Mouse (Mus musculus) adrenal gland, adult 2 months (tissue): ENCODE measurements around the gene Rab1b. TPM values are rescaled to one million over a fixed set of nuclear protein-coding genes. Genes with fewer than 3 reads are reported as not detected.

Source experiments
- DNase-seq: peaks from one replicate; pipeline ENCODE4 v3.0.0; 2021
- polyA plus RNA-seq: library from polyadenylated mRNA; depleted of rRNA; stranded (reverse); fragments of >200 nt; gene quantifications from 2 replicates; pipeline ENCODE4 v1.2.3, GENCODE M21; 2012
- total RNA-seq, 2 experiments: library from RNA; stranded (reverse); gene quantifications; 2 replicates each; pipeline ENCODE4 v1.2.3; 2021

Gene Rab1b
- total and polyA plus RNA-seq, 3 experiments: 166 to 337 (median 194) TPM

DNA sequence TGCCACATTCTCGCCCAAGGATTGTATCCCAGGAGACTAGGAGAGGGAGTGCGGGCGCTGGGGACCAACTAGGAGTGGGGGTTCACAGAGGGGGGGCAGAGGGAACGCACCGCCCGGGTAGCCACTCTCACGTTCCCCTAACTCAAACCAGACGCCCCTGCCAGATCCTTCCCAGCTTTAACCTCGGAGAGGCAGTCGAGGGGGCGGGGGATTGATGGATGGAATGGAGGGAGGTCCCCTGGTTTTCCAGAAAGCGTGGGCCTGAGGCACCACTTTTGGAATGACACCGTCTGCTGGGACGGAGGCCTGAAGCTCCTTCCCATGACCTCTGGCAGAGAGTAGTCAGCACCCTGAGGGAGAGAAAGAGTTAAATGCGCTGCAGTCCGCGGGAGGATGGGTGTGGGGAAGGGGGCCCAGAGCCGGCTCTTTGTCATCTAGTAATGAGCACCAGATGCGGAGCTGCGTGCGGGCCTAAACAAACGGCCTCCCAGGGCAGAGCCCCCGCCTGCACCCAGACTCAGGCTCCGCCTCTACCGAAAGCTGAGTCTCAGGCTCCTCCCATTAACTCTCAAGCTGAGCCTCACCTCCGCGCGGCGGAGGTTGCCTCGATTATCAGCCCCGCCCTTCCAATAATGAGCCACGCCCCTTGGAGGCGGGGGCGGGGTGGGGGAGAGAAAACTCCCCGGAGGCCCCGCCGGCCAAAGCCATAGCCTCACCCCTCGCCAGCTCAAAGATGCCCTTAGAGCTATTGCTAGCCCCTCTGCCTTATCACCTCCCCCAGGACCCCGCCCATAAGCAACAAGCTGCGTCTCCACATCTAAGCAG is 35.1 kb downstream of the Rab1b start:
- peak; percentile 86 for DNase-seq

GRCm38 (mm10) chr19:5071077-5071476 is 35.8 kb downstream of the Rab1b start:
- no peak for DNase-seq

DNA sequence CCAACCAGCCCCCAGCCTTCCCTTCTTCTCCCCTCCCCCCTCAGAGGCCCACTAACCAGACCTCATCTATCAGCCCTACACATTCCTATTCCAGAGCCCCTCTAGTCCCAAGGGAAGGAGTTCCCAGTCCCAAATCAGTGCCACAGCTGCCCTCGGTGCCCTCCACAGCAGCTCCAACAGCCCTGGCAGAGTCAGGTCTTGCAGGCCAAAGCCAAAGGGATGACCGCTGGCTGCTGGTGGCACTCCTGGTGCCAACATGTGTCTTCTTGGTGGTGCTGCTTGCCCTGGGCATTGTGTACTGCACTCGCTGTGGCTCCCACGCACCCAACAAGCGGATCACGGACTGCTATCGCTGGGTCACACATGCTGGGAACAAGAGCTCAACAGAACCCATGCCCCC is 36.9 kb downstream of the Rab1b start:
- DNase-seq: no peak

DNA sequence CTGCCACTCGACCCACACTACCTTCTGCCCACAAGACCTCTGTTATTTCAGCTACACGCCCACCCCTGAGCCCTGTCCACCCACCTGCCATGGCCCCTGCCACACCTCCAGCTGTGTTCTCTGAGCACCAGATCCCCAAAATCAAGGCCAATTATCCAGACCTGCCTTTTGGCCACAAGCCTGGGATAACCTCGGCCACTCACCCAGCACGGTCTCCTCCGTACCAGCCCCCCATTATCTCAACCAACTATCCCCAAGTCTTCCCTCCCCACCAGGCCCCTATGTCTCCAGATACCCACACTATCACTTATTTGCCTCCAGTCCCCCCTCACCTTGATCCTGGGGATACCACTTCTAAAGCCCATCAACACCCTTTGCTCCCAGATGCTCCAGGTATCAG is 37.4 kb downstream of the Rab1b start:
- no peak for DNase-seq

DNA sequence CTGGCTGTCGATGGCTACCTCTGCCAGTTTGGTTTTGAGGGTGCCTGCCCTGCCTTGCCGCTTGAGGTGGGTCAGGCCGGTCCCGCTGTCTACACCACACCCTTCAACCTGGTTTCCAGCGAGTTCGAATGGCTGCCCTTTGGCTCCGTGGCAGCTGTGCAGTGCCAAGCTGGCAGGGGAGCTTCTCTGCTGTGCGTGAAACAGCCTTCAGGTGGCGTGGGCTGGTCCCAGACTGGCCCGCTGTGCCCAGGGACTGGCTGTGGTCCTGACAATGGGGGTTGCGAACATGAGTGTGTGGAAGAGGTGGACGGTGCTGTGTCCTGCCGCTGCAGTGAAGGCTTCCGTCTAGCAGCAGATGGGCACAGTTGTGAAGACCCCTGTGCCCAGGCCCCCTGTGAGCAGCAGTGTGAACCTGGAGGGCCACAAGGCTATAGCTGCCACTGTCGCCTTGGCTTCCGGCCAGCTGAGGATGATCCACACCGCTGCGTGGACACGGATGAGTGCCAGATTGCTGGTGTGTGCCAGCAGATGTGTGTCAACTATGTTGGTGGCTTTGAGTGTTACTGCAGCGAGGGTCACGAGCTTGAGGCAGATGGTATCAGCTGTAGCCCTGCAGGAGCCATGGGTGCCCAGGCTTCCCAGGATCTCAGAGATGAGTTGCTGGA is 38.2 kb downstream of the Rab1b start:
- no peak for DNase-seq

- DNase-seq: peak; percentile 71
These were observed 38.9 kb downstream of the Rab1b start, which contains the start of gene Cd248 for GRCm38 (mm10) chr19:5067867-5068569. Gene Cd248 (plus strand): TSS chr19:5068078.

GRCm38 (mm10) chr19:5067040-5067799 is 39.7 kb downstream of the Rab1b start:
- no peak for DNase-seq

DNA sequence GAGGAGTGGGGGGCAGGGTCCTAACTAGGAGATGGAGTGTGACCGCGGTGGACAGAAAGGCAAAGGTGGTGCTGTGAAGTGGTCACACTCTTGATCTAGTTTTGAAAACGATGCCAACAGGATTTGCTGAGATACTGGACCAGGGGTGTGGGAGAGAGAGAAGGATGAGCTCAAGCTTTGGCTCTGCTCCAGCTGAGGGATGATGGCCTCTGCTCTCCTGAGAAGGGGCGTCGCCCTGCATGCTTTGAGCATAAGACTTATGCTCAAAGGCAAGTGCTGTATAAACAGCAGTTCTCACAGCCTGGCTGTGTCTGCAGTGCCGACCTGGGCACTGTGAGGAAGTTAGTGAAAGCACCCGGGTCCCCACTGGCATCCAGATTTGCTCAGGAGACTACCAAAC is 41.8 kb downstream of the Rab1b start:
- DNase-seq: no peak

GRCm38 (mm10) chr19:5062446-5062845 is 44.4 kb downstream of the Rab1b start:
- DNase-seq: no peak

DNA sequence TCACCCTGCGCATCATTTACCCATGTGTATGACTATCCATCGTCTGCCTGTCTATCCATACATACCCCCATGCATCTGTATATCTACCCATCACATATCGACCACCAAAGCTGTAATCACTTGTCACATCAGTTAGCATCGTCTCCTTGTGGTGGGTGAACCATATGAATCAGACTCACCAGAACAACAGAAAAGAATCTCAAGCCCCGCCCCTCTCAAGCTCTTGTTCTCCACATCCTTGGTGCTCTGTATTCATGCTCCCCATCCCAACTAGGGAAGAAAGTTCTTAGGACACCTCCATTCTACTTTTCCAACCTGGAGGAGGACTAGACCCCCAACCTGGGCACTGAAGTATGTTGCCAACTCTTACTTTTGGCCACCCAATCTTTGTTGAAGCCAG is 44.8 kb downstream of the Rab1b start:
- no peak for DNase-seq

- DNase-seq: no peak
These were observed 46.2 kb downstream of the Rab1b start for GRCm38 (mm10) chr19:5060365-5061330.

GRCm38 (mm10) chr19:5058801-5059771 is 47.8 kb downstream of the Rab1b start:
- DNase-seq: no peak

GRCm38 (mm10) chr19:5057876-5058775 is 48.7 kb downstream of the Rab1b start:
- DNase-seq: no peak

DNA sequence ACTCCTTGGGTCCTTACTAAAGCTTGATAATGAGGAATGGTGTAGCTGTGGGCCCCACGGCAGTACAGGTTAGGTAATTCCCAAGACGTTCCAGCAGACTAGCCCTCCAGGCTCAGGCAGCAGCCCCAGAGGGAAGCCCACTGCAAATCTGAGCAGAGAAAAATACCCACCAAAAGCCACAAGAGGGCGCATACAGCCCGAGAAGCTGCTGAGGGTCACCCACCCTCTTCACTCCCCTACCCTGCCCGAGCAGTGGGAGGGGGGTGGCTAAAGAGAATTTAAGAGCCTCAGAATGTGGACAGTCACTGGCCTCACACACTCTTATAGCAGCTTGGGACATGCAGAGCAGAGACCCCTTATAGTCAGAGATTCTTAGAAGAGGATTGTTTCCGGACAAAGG is 50.6 kb downstream of the Rab1b start:
- no peak for DNase-seq

- peak; percentile 55 for DNase-seq
These were observed 53.0 kb downstream of the Rab1b start for GRCm38 (mm10) chr19:5053909-5054308.

- DNase-seq: no peak
These were observed 54.0 kb downstream of the Rab1b start for GRCm38 (mm10) chr19:5052853-5053252.

GRCm38 (mm10) chr19:5052166-5052822 is 54.6 kb downstream of the Rab1b start:
- DNase-seq: no peak

DNA sequence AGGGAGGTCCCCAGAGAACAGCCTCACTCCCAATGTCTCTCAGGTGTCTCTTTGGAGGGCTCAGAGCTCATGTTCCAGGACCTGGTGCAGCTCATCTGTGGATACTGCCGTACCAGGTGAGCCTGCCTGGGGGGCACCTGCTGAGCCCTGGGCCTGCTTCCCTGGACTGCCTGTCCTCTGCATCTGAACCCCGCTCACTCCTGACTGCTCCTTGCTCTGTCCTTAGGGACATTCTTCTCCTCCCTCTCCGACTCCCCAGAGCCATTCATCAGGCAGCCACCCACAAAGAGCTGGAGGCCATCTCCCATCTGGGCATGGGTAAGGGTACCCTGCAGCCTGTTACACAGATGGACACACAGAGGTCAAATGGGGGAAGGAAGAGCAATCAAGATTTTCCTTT is 55.4 kb downstream of the Rab1b start:
- no peak for DNase-seq
